ENCODE assay signal across 17 mouse cellular contexts in the genomic region with DNA sequence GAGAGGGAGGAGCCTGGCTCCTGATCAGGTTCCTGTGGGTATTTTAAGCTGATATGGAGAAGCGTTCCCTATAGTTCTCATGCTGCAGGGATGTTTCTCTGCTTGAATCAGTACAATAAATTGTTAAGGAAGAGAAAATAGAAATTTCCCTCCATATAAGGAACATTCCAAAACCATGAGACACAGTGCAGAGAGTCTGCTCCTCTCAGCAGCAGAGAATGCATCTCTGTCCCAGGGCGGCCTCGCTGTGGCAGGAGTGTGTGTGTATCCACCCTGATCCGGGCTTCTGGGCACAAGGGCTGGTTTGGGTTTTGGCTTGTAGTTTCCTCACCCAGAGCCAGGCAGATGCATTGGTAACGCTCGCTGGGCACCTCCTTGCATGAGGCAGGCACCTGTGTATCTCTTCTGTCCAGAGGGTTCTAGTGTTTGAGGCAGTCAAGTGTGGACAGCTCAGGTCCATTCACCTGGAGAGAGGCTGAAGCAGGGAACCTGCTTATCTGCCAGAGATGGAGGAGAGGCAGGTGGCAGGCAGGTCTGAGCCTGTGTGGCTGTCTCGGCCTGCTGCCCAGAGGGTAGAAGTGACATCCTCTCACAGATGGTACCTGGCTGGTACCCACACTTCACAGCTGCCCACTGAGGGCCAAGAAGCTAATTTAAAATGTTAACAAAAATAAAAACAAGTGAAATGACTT. TPM values are rescaled to one million over a fixed set of nuclear protein-coding genes. Genes with fewer than 3 reads are reported as not detected.
DNase-seq lines count a peak whose midpoint lies in the region; ATAC-seq and TF ChIP-seq lines count a peak whose summit lies in the region.
"Had no signal": no experiment of that assay in that cellular context is flagged by ENCODE, and none has a peak within 500 bp of the region (broad histone marks: within the 10 kb centered on the region; RNA-seq: fewer than 3 reads in every experiment).

No protein-coding gene starts in this region.

- TF ChIP-seq CTCF in bone marrow macrophage, adult 2 months (IDR thresholded peaks at IDR 0.05; ENCODE audit: low read depth, low read length) = no peak

- no peak for ATAC-seq in liver, embryonic 13.5 days (ENCODE audit: low read depth)
- no peak for ATAC-seq in liver, embryonic 11.5 days (replicated peaks; ENCODE audit: low FRiP score)

- 0 out of 2 replicates have a peak overlapping the region, but pooled peaks have one; percentile 6 for H3K9ac ChIP-seq in liver, embryonic 13.5 days
- no peak overlapping the region for H3K9ac ChIP-seq in liver, embryonic 11.5 days (ENCODE audit: low read depth, low read length)
- H3K9ac ChIP-seq: heart, embryonic 13.5 days had no signal

- TF ChIP-seq POLR2A in bone marrow macrophage, adult 2 months (IDR thresholded peaks at IDR 0.05; ENCODE audit: borderline replicate concordance, low read depth, low read length) = no peak

- H3K4me3 ChIP-seq in liver, embryonic 13.5 days (replicated peaks) = no peak overlapping the region
- H3K4me3 ChIP-seq in liver, embryonic 11.5 days (ENCODE audit: low read depth, low read length) = no peak overlapping the region
- no peak overlapping the region for H3K4me3 ChIP-seq in bone marrow macrophage, adult 2 months (ENCODE audit: insufficient read depth, low read length)
- no peak overlapping the region for H3K4me3 ChIP-seq in midbrain, embryonic 10.5 days
- H3K4me3 ChIP-seq: erythroblast, embryonic 14.5 days; gastrocnemius, adult 2 months; heart, embryonic 13.5 days had no signal

- H3K4me2 ChIP-seq in liver, embryonic 13.5 days = no peak overlapping the region
- no peak overlapping the region for H3K4me2 ChIP-seq in liver, embryonic 11.5 days
- H3K4me2 ChIP-seq: heart, embryonic 13.5 days had no signal

- DNase-seq in liver, embryonic 13.5 days = no peak
- no peak for DNase-seq in liver, embryonic 11.5 days (ENCODE audit: low spot score)
- DNase-seq in cerebellum, postnatal 14 days = peak; percentile 85 to 88
- DNase-seq in splenic B cell, adult 2 months (ENCODE audit: low read depth, low spot score) = peak; percentile 53
- DNase-seq in gastrocnemius, postnatal 14 days = no peak
- no peak for DNase-seq in midbrain, embryonic 10.5 days (ENCODE audit: low spot score)
- DNase-seq: adrenal gland, adult 2 months; gastrocnemius, adult 2 months; kidney, adult 8-10 months; layer of hippocampus, postnatal 36 days had no signal

- peaks cover 83% of the 10 kb centered on the region for H3K4me1 ChIP-seq in liver, embryonic 13.5 days (replicated peaks)
- peaks cover 49% of the 10 kb centered on the region for H3K4me1 ChIP-seq in liver, embryonic 11.5 days (replicated peaks; ENCODE audit: control insufficient read depth, insufficient read depth, low read length)
- peaks cover 23% of the 10 kb centered on the region for H3K4me1 ChIP-seq in bone marrow macrophage, adult 2 months (ENCODE audit: control insufficient read depth, insufficient read depth, low read length)
- no peaks in the 10 kb centered on the region for H3K4me1 ChIP-seq in midbrain, embryonic 10.5 days

- peaks cover 80% of the 10 kb centered on the region for H3K36me3 ChIP-seq in liver, embryonic 13.5 days
- peaks cover 13% of the 10 kb centered on the region for H3K36me3 ChIP-seq in liver, embryonic 11.5 days (ENCODE audit: control insufficient read depth, insufficient read depth, low read length)
- peaks cover 27% of the 10 kb centered on the region for H3K36me3 ChIP-seq in splenic B cell, adult 2 months (ENCODE audit: control insufficient read depth, insufficient read depth, low read length, poor library complexity, severe bottlenecking)
- peaks cover 90% of the 10 kb centered on the region for H3K36me3 ChIP-seq in midbrain, embryonic 10.5 days

- H3K9me3 ChIP-seq in liver, embryonic 13.5 days (replicated peaks) = no peaks in the 10 kb centered on the region
- no peaks in the 10 kb centered on the region for H3K9me3 ChIP-seq in liver, embryonic 11.5 days (ENCODE audit: control insufficient read depth, low read length)
- H3K9me3 ChIP-seq in midbrain, embryonic 10.5 days (replicated peaks) = no peaks in the 10 kb centered on the region
- H3K9me3 ChIP-seq: heart, embryonic 13.5 days had no signal

- H3K27me3 ChIP-seq in liver, embryonic 13.5 days = no peaks in the 10 kb centered on the region
- H3K27me3 ChIP-seq in liver, embryonic 11.5 days (replicated peaks; ENCODE audit: control insufficient read depth, insufficient read depth, low read length) = no peaks in the 10 kb centered on the region
- H3K27me3 ChIP-seq in splenic B cell, adult 2 months (ENCODE audit: control insufficient read depth, insufficient read depth, low read length, poor library complexity, severe bottlenecking) = no peaks in the 10 kb centered on the region
- H3K27me3 ChIP-seq in midbrain, embryonic 10.5 days (ENCODE audit: low read depth, poor library complexity, severe bottlenecking) = no peaks in the 10 kb centered on the region
- H3K27me3 ChIP-seq: heart, embryonic 13.5 days had no signal

- peak overlapping the region; percentile 95 for H3K27ac ChIP-seq in liver, embryonic 13.5 days
- no peak overlapping the region for H3K27ac ChIP-seq in liver, embryonic 11.5 days (ENCODE audit: low read depth, low read length)
- peak overlapping the region; percentile 21; the same call in 1 of the 2 replicates for H3K27ac ChIP-seq in bone marrow macrophage, adult 2 months (ENCODE audit: insufficient read depth, low read depth, low read length)
- no peak overlapping the region for H3K27ac ChIP-seq in midbrain, embryonic 10.5 days (replicated peaks)
- H3K27ac ChIP-seq: heart, embryonic 13.5 days had no signal

- intact Hi-C loops in gastrocnemius, postnatal 14 days (cut with DNase I; ENCODE audit: low total_unique reads) = no loop called here

- 86% methylated on average over 7 of the region's 7 CpGs for WGBS in liver, embryonic 13.5 days (ENCODE audit: insufficient replicate concordance)
- WGBS in liver, embryonic 11.5 days = 94% methylated on average over 7 of the region's 7 CpGs
- WGBS in midbrain, embryonic 10.5 days = 96% methylated on average over 7 of the region's 7 CpGs

RNA-seq across cellular contexts. Expression of a gene that starts 18.5 kb away (rescaled TPM):
- polyA plus RNA-seq in liver, embryonic 13.5 days (2015; fragmentation: Nextera tagmentation; extraction: Ambion mirVana) = 5.0 and 5.7 TPM in 2 replicates
- polyA plus RNA-seq in liver, embryonic 11.5 days (2014; fragmentation: Nextera tagmentation; extraction: Ambion mirVana) = 2.9 and 3.6 TPM in 2 replicates
- polyA plus RNA-seq in bone marrow macrophage, adult 2 months (2012; ENCODE audit: insufficient read depth, insufficient read length, missing spikeins) = not detected in 2 replicates
- total RNA-seq in gastrocnemius, postnatal 14 days (2021) = under 1 TPM; 0.18 to 0.82 TPM
- 17.2 and 39.7 TPM in 2 replicates for polyA plus RNA-seq in midbrain, embryonic 10.5 days (2016; fragmentation: Nextera tagmentation; extraction: Ambion mirVana)

RNA-seq across cellular contexts. Expression of a gene that starts 38.5 kb away (rescaled TPM):
- 46.1 and 46.2 TPM in 2 replicates for polyA plus RNA-seq in liver, embryonic 13.5 days (2015; fragmentation: Nextera tagmentation; extraction: Ambion mirVana)
- 94.3 and 103 TPM in 2 replicates for polyA plus RNA-seq in liver, embryonic 11.5 days (2014; fragmentation: Nextera tagmentation; extraction: Ambion mirVana)
- 15.5 and 24.1 TPM in 2 replicates for polyA plus RNA-seq in bone marrow macrophage, adult 2 months (2012; ENCODE audit: insufficient read depth, insufficient read length, missing spikeins)
- 10 to 100 TPM; 63.5 to 64.6 TPM for total RNA-seq in gastrocnemius, postnatal 14 days (2021)
- polyA plus RNA-seq in midbrain, embryonic 10.5 days (2016; fragmentation: Nextera tagmentation; extraction: Ambion mirVana) = 61.7 and 70.5 TPM in 2 replicates

RNA-seq across cellular contexts. Expression of a gene that starts 40.7 kb away (rescaled TPM):
- polyA plus RNA-seq in liver, embryonic 13.5 days (2015; fragmentation: Nextera tagmentation; extraction: Ambion mirVana) = 45.8 and 46.1 TPM in 2 replicates
- polyA plus RNA-seq in liver, embryonic 11.5 days (2014; fragmentation: Nextera tagmentation; extraction: Ambion mirVana) = 74.5 and 82.1 TPM in 2 replicates
- 70.8 and 88.9 TPM in 2 replicates for polyA plus RNA-seq in bone marrow macrophage, adult 2 months (2012; ENCODE audit: insufficient read depth, insufficient read length, missing spikeins)
- 10 to 100 TPM; 20.8 to 21.6 TPM for total RNA-seq in gastrocnemius, postnatal 14 days (2021)
- 106 and 108 TPM in 2 replicates for polyA plus RNA-seq in midbrain, embryonic 10.5 days (2016; fragmentation: Nextera tagmentation; extraction: Ambion mirVana)

RNA-seq across cellular contexts. Expression of a gene that starts 51.0 kb away (rescaled TPM):
- not detected in 2 replicates for polyA plus RNA-seq in liver, embryonic 13.5 days (2015; fragmentation: Nextera tagmentation; extraction: Ambion mirVana)
- polyA plus RNA-seq in liver, embryonic 11.5 days (2014; fragmentation: Nextera tagmentation; extraction: Ambion mirVana) = not detected in 2 replicates
- polyA plus RNA-seq in bone marrow macrophage, adult 2 months (2012; ENCODE audit: insufficient read depth, insufficient read length, missing spikeins) = not detected in 2 replicates
- total RNA-seq in gastrocnemius, postnatal 14 days (2021) = not detected
- polyA plus RNA-seq in midbrain, embryonic 10.5 days (2016; fragmentation: Nextera tagmentation; extraction: Ambion mirVana) = not detected in 2 replicates
- total RNA-seq: adrenal gland, adult 2 months; ES-E14; gastrocnemius, adult 2 months; layer of hippocampus, postnatal 36 days; liver, adult 2 months had no signal
- polyA plus RNA-seq: adrenal gland, adult 2 months; erythroblast, embryonic 14.5 days; heart, embryonic 13.5 days; liver, adult 2 months; stomach, embryonic 14.5 days; urinary bladder, adult 2 months had no signal

Comparison
In these comparisons a context has a peak if more than half of its experiments do, and no peak if none do; other contexts are left out.
1. H3K27ac ChIP-seq: peak in liver, embryonic 13.5 days (single experiment) and bone marrow macrophage, adult 2 months (single experiment); none in liver, embryonic 11.5 days (single experiment) and midbrain, embryonic 10.5 days (single experiment).
2. DNase-seq: peak in cerebellum, postnatal 14 days (2 of 2) and splenic B cell, adult 2 months (single experiment); none in liver, embryonic 13.5 days (single experiment), liver, embryonic 11.5 days (single experiment), gastrocnemius, postnatal 14 days (single experiment) and midbrain, embryonic 10.5 days (single experiment).